Mouse (Mus musculus) megakaryocyte, embryonic 14.5 days (primary cell): ENCODE measurements around the gene Mapkapk5.

Experiments used
- FLI1 ChIP-seq: IDR thresholded peaks from 2 replicates; pipeline ENCODE4 v1.6.1; 2012; ENCODE audit warnings: low read length, inconsistent platforms, mixed read lengths
- GATA1 ChIP-seq: IDR thresholded peaks from 3 replicates; pipeline ENCODE4 v1.6.1; 2012; ENCODE audit warnings: mixed read lengths, low read length, inconsistent platforms, borderline replicate concordance

GRCm38 (mm10) chr5:121585699-121586098, 40.0 kb upstream of the Mapkapk5 start:
- TF ChIP-seq FLI1 (no peak), GATA1 (no peak)
